Mouse (Mus musculus): ENCODE measurements around the gene Man2a1. TPM values are rescaled to one million over a fixed set of nuclear protein-coding genes. Genes with fewer than 3 reads are reported as not detected.
"Not testable (repeated sequence)": the region's sequence is repeated elsewhere in the genome, so short reads cannot be mapped to it uniquely, and the experiment has no call there.

Gene Man2a1
- polyA plus RNA-seq, 1 experiment: 0.03 TPM

DNA sequence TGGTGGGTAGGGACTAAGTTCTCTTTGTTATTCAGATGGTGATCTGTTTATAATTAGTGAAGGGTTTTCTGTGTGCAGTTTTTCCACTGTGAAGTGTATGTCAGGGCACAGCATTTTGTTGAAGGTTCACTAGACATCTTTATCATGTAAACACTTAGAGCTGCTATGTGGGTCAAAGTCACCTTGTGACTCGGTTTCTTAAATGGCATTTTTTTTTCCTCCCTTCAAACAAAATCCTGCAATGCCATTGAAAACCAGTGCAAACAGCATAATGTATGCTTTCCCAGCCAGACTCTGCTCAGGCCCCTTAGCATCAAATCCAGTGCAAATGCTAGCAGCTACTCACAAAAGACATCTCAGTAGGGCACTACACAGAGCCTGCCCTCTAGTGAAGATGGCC, 148.6 kb downstream of the Man2a1 start:
- Histone ChIP-seq H3K27me3 (ENCODE audit: control insufficient read depth) (no peaks in the 10 kb centered on the region), H3K4me3 (replicated peaks) (no peak overlapping the region), H3K4me1 (ENCODE audit: control insufficient read depth) (no peaks in the 10 kb centered on the region; the same call in 1 of the 2 replicates), H3K9me3 (ENCODE audit: control insufficient read depth, low read length) (peaks cover 7% of the 10 kb centered on the region), H3K36me3 (ENCODE audit: control insufficient read depth) (peaks cover 25% of the 10 kb centered on the region)
- TF ChIP-seq GATA1 (IDR thresholded peaks at IDR 0.05; ENCODE audit: low read length) (no peak), TAL1 (IDR thresholded peaks at IDR 0.05; ENCODE audit: low read length) (no peak)

DNA sequence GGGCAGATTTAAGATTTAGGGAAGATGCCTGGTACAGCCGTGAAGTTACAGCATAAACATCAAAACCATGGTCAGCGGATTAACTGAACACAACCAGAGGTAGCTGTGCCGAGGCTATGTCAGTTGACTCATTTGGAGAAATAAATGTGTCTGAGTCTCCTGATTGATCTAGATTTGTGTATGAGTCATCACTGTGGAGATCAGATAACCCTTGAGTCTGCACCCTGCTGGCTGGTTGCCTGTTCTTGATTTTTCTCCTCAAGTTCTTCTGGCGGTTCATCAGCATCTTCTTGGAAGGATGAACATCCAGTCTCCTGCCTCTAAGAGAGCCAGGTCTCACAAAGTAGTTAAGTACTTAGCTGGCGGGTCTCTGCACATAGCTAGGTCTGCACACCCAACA, 150.7 kb downstream of the Man2a1 start:
- Histone ChIP-seq H3K36me3 (ENCODE audit: control insufficient read depth) (peaks cover 13% of the 10 kb centered on the region; the same call in 1 of the 2 replicates), H3K27me3 (ENCODE audit: control insufficient read depth) (no peaks in the 10 kb centered on the region), H3K4me3 (replicated peaks) (no peak overlapping the region), H3K9me3 (ENCODE audit: control insufficient read depth, low read length) (no peaks in the 10 kb centered on the region), H3K4me1 (ENCODE audit: control insufficient read depth) (no peaks in the 10 kb centered on the region; the same call in 1 of the 2 replicates)
- no peak for TF ChIP-seq GATA1 (IDR thresholded peaks at IDR 0.05; ENCODE audit: low read length)
- TF ChIP-seq TAL1 (IDR thresholded peaks at IDR 0.05; ENCODE audit: low read length): no peak

DNA sequence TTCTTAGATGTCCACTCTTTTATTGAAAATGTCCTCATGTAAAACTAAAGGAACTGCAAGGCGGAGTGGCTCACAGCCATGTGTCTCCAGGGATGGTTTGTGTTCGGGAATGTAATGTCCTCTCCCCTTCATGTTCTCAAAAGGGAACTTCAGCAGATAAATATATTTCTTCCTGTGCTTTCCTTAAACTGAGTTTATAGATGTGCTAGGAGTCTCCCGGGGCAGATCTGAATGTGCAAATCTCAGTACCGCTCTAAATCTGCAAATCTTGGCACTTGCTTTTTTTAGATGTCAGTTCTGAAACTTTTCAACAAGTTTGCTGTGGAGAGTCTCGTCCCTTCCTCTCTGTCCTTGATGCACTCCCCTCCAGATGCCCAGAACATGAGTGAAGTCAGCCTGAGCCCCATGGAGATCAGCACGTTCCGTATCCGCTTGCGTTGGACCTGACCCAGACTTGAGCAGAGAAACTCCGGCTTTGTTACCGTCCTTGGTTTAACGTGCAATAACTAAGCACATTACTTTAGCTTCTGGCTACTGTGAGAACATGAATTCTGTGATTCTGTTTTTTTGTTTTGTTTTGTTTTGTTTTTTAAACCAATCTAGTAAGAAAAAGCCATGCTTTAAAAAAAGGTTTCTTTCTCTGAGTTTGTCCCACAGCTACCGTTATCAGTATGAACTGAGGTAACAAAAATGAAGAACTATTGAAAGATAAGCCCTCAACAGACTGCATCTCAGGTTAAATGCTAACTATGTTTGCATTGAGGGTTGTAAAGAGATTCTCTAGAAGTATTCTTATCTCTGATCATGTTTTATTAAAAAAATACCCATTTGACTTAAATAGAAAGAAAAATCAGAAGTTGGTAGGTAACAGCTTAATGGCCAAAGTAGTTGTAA, 151.8 kb downstream of the Man2a1 start:
- no peak overlapping the region for H3K4me3 ChIP-seq (replicated peaks)
- H3K27me3 ChIP-seq (ENCODE audit: control insufficient read depth): no peaks in the 10 kb centered on the region
- TF ChIP-seq GATA1 (IDR thresholded peaks at IDR 0.05; ENCODE audit: low read length) (no peak), TAL1 (IDR thresholded peaks at IDR 0.05; ENCODE audit: low read length) (no peak)

DNA sequence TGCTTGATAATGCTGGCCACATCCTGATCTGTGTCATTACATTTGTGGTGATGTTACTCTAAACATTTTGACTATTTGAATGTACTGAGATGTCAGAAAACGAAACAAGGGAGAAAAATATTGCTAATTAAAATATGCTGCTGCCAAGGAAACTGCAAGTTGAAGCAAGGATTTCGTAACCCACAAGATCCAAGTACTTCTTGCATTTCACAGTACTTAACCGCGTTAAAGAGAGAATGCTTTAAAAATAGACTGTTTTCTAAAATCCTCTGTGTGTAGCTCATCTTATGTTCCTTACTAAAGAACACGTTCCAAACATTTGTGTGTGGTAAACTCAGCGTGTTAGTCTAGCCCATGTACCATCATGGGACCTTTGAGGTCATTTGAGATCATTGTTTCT, 153.0 kb downstream of the Man2a1 start:
- no peaks in the 10 kb centered on the region for H3K27me3 ChIP-seq (ENCODE audit: control insufficient read depth)
- H3K9me3 ChIP-seq (ENCODE audit: control insufficient read depth, low read length): no peaks in the 10 kb centered on the region
- H3K4me1 ChIP-seq (ENCODE audit: control insufficient read depth): no peaks in the 10 kb centered on the region
- peaks cover 8% of the 10 kb centered on the region; the same call in 1 of the 2 replicates for H3K36me3 ChIP-seq (ENCODE audit: control insufficient read depth)
- no peak for TF ChIP-seq TAL1 (IDR thresholded peaks at IDR 0.05; ENCODE audit: low read length)
- no peak for TF ChIP-seq GATA1 (IDR thresholded peaks at IDR 0.05; ENCODE audit: low read length)
- H3K4me3 ChIP-seq (replicated peaks): no peak overlapping the region

More for the DNA sequence above, 151.8 kb downstream of the Man2a1 start:
- H3K9me3 ChIP-seq (ENCODE audit: control insufficient read depth, low read length): no peaks in the 10 kb centered on the region
- H3K36me3 ChIP-seq (ENCODE audit: control insufficient read depth): peaks cover 8% of the 10 kb centered on the region; the same call in 1 of the 2 replicates
- H3K4me1 ChIP-seq (ENCODE audit: control insufficient read depth): no peaks in the 10 kb centered on the region

DNA sequence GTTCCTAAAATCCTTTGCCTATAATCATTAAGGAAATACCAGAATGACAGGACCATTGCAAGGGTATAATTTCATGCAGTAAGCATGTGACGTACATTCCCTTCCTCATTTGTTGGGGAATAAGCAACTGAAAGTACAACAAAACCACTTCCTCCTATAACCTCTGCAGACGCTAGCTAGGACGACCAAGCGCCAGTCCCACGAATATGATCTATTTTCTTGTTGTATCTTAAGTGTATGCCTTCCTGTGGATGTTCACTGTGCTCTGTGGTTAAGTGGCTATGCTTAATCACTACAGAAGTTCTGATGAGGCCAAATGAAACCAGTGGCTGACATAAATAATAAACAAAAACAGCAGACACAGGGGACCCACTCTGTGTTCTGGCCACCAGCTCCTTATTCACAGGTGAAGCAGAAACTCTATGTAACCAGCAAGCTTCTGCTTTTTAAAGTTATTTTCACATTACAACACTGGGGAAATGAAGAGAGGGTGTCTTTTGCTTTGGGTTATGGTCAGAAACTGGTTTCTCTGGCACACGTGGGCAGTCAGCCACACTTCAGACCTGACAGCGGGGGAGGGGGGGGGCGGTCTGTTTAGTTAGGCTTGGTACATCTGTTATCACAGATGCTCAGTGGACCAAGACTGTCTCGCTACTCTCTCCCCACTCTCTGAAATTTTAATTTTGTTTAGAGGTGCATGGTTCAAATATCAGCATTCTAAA, 153.8 kb downstream of the Man2a1 start:
- no peaks in the 10 kb centered on the region for H3K4me1 ChIP-seq (ENCODE audit: control insufficient read depth)
- no peaks in the 10 kb centered on the region for H3K27me3 ChIP-seq (ENCODE audit: control insufficient read depth)
- TF ChIP-seq TAL1 (IDR thresholded peaks at IDR 0.05; ENCODE audit: low read length) (no peak), GATA1 (IDR thresholded peaks at IDR 0.05; ENCODE audit: low read length) (no peak)
- H3K4me3 ChIP-seq (replicated peaks): no peak overlapping the region
- H3K9me3 ChIP-seq (ENCODE audit: control insufficient read depth, low read length): no peaks in the 10 kb centered on the region
- H3K36me3 ChIP-seq (ENCODE audit: control insufficient read depth): peaks cover 8% of the 10 kb centered on the region; the same call in 1 of the 2 replicates

DNA sequence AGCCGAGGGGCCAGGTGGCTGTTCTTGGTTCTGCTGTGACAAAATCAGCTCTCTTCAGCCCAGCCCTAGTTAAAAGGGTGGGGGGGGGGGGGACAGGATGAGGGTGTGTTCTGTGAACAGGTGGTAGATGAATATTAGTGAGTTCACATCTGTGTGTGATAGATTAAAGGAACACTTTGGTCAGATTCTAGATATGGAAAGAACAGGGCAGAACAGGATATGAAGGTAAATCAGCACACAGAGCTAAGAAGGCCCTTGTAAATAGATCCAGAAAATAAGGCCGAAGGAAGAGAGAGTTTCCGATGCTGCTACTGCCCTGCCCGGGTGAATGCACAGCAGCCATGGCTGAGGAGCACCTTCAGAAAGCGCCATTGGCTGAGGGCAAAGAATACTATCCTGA, 154.7 kb downstream of the Man2a1 start:
- TF ChIP-seq TAL1 (IDR thresholded peaks at IDR 0.05; ENCODE audit: low read length): no peak
- no peak for TF ChIP-seq GATA1 (IDR thresholded peaks at IDR 0.05; ENCODE audit: low read length)
- H3K27me3 ChIP-seq (ENCODE audit: control insufficient read depth): no peaks in the 10 kb centered on the region
- H3K36me3 ChIP-seq (ENCODE audit: control insufficient read depth): peaks cover 8% of the 10 kb centered on the region; the same call in 1 of the 2 replicates
- H3K4me1 ChIP-seq (ENCODE audit: control insufficient read depth): no peaks in the 10 kb centered on the region
- H3K9me3 ChIP-seq (ENCODE audit: control insufficient read depth, low read length): no peaks in the 10 kb centered on the region
- no peak overlapping the region for H3K4me3 ChIP-seq (replicated peaks)

DNA sequence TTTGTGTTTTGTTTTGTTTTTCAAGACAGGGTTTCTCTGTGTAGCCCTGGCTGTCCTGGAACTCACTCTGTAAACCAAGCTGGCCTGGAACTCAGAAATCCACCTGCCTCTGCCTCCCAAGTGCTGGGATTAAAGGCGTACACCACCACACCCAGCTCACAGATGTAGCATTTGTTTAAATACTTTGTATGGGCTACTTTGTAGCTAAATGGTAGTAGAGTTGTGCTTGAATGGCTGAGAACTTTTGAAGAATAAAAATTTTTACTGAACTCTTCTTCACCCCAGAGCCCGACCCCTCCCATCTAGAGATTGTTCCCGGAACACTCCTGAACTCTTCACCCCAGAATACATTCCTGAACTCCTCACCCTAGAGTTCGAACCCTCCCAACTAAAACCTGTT, 162.1 kb downstream of the Man2a1 start:
- H3K4me3 ChIP-seq (replicated peaks); H3K36me3 ChIP-seq (ENCODE audit: control insufficient read depth); H3K27me3 ChIP-seq (ENCODE audit: control insufficient read depth): not testable (repeated sequence)

DNA sequence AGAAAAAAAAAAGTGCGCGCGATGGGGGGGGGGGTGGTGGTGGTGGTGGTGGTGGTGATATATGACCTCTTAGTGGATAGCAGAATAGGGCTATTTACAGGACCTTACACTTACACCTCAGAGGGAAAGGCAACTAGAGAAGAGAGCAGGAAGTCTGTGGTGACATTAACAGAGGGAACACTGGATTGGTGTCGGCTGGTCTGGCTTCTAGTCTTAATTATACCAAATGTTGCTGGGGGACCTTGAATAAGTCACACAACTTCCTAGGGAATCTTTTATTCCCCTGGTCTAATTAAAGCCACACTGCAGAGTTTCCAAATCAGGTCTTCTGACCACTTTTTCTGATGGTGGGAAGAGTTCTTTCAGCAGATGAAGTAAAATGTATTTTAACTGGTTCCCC, 163.0 kb downstream of the Man2a1 start:
- no peak for TF ChIP-seq TAL1 (IDR thresholded peaks at IDR 0.05; ENCODE audit: low read length)
- TF ChIP-seq GATA1 (IDR thresholded peaks at IDR 0.05; ENCODE audit: low read length): no peak
- Histone ChIP-seq H3K9me3 (ENCODE audit: control insufficient read depth, low read length) (no peaks in the 10 kb centered on the region), H3K4me1 (ENCODE audit: control insufficient read depth) (no peaks in the 10 kb centered on the region), H3K36me3 (ENCODE audit: control insufficient read depth) (no peaks in the 10 kb centered on the region), H3K4me3 (replicated peaks) (no peak overlapping the region), H3K27me3 (ENCODE audit: control insufficient read depth) (no peaks in the 10 kb centered on the region)

More for the DNA sequence above, 162.1 kb downstream of the Man2a1 start:
- not testable (repeated sequence) for H3K4me1 ChIP-seq (ENCODE audit: control insufficient read depth); H3K9me3 ChIP-seq (ENCODE audit: control insufficient read depth, low read length)

Measured in erythroblast, embryonic 14.5 days (primary cell).